Mouse (Mus musculus): ENCODE results near the gene Ugt1a2. TPM values are rescaled to one million over a fixed set of nuclear protein-coding genes. Genes with fewer than 3 reads are reported as not detected.

The Ugt1a2 gene
- polyA plus RNA-seq, 1 experiment from 2014 or later: not detected

DNA sequence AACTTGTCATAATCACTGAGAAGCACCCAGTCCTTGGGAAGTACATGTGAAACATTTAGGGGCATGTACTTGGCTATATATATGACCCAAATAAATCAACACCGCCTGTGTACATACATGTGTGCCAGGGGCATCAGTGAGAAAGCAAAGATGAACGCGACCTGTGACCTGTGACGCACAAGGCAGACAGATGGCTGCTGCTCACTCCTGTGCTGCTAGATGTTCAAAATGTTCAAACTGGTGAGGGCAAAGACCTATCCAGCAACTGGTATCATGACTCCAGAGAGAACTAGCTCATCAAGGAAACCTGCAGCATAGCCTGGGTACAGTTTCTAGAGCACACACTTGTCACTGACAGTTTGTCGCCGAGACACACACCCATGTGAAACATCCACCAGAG lies 67.1 kb downstream of the Ugt1a2 start:
- Histone ChIP-seq H3K4me3 (ENCODE audit: low read depth, low read length) (no peak overlapping the region), H3K4me1 (ENCODE audit: control insufficient read depth, insufficient read depth, low read length) (peaks cover 13% of the 10 kb centered on the region), H3K4me2 (no peak overlapping the region), H3K9ac (ENCODE audit: low read depth, low read length) (no peak overlapping the region), H3K36me3 (ENCODE audit: control insufficient read depth, insufficient read depth, low read length) (peaks cover 88% of the 10 kb centered on the region), H3K9me3 (replicated peaks; ENCODE audit: control insufficient read depth, low read length) (peaks cover 8% of the 10 kb centered on the region; the same call in 1 of the 2 replicates), H3K27ac (ENCODE audit: low read depth, low read length) (no peak overlapping the region), H3K27me3 (ENCODE audit: control insufficient read depth, insufficient read depth, low read length) (no peaks in the 10 kb centered on the region)
- ATAC-seq (replicated peaks; ENCODE audit: insufficient number of reproducible peaks, low FRiP score, low TSS enrichment): no peak
- 92% methylated on average over 6 of the region's 6 CpGs for WGBS (ENCODE audit: insufficient replicate concordance)

DNA sequence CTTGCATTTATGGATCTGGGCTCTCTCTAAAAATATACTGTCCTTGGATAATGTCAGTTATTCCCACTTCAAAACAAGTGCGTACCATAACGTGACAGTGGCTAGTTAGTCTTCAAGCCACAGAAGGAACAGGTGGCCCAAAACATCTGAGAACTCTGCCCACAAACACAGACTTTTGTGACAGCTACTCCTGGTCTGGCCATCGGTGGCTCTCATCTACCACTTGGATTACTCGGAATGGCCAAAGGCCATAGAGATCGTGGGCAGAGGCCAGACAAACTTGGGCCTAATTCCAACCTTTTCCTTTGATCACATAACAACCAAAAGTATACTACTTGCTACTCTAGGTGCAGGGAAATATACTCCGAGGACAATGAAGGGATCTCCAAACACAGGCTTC lies 67.7 kb downstream of the Ugt1a2 start:
- Histone ChIP-seq H3K36me3 (ENCODE audit: control insufficient read depth, insufficient read depth, low read length) (peaks cover 86% of the 10 kb centered on the region), H3K27me3 (ENCODE audit: control insufficient read depth, insufficient read depth, low read length) (no peaks in the 10 kb centered on the region), H3K9me3 (replicated peaks; ENCODE audit: control insufficient read depth, low read length) (peaks cover 5% of the 10 kb centered on the region; the same call in 1 of the 2 replicates), H3K4me3 (ENCODE audit: low read depth, low read length) (no peak overlapping the region), H3K4me2 (no peak overlapping the region), H3K27ac (ENCODE audit: low read depth, low read length) (no peak overlapping the region), H3K4me1 (ENCODE audit: control insufficient read depth, insufficient read depth, low read length) (peaks cover 8% of the 10 kb centered on the region), H3K9ac (ENCODE audit: low read depth, low read length) (no peak overlapping the region)
- no peak for ATAC-seq (replicated peaks; ENCODE audit: insufficient number of reproducible peaks, low FRiP score, low TSS enrichment)
- 86% methylated on average over 6 of the region's 6 CpGs for WGBS (ENCODE audit: insufficient replicate concordance)

Other genes with a start within 250 kb of the Ugt1a2 start
- 28.5 and 28.8 TPM in 2 replicates for gene Usp40, start 192.1 kb upstream of the Ugt1a2 start, polyA plus RNA-seq (2014; fragmentation: Nextera tagmentation; extraction: Ambion mirVana)
- not detected in 2 replicates for gene Ugt1a10, start 145.2 kb upstream of the Ugt1a2 start, polyA plus RNA-seq (2014; fragmentation: Nextera tagmentation; extraction: Ambion mirVana)
- gene Ugt1a9, start 129.8 kb upstream of the Ugt1a2 start, polyA plus RNA-seq (2014; fragmentation: Nextera tagmentation; extraction: Ambion mirVana): not detected in 2 replicates
- gene Ugt1a8, start 112.8 kb upstream of the Ugt1a2 start, polyA plus RNA-seq (2014; fragmentation: Nextera tagmentation; extraction: Ambion mirVana): not detected in 2 replicates
- 0.39 and 0.55 TPM in 2 replicates for gene Ugt1a7c, start 105.5 kb upstream of the Ugt1a2 start, polyA plus RNA-seq (2014; fragmentation: Nextera tagmentation; extraction: Ambion mirVana)
- not detected in 2 replicates for gene Ugt1a6b, start 97.3 kb upstream of the Ugt1a2 start, polyA plus RNA-seq (2014; fragmentation: Nextera tagmentation; extraction: Ambion mirVana)
- not detected in 2 replicates for gene Ugt1a6a, start 65.8 kb upstream of the Ugt1a2 start, polyA plus RNA-seq (2014; fragmentation: Nextera tagmentation; extraction: Ambion mirVana)
- gene Ugt1a5, start 34.6 kb upstream of the Ugt1a2 start, polyA plus RNA-seq (2014; fragmentation: Nextera tagmentation; extraction: Ambion mirVana): not detected in 2 replicates
- 9.6 and 10.4 TPM in 2 replicates for gene Dnajb3, start 5.2 kb downstream of the Ugt1a2 start, polyA plus RNA-seq (2014; fragmentation: Nextera tagmentation; extraction: Ambion mirVana)
- not detected in 2 replicates for gene Ugt1a1, start 11.4 kb downstream of the Ugt1a2 start, polyA plus RNA-seq (2014; fragmentation: Nextera tagmentation; extraction: Ambion mirVana)
- gene Mroh2a, start 26.4 kb downstream of the Ugt1a2 start, polyA plus RNA-seq (2014; fragmentation: Nextera tagmentation; extraction: Ambion mirVana): 0.63 and 1.1 TPM in 2 replicates
- 117 and 118 TPM in 2 replicates for gene Hjurp, start 77.0 kb downstream of the Ugt1a2 start, polyA plus RNA-seq (2014; fragmentation: Nextera tagmentation; extraction: Ambion mirVana)
- 0.10 TPM in 1 of 2 replicates, not detected in the other for gene Trpm8, start 77.1 kb downstream of the Ugt1a2 start, polyA plus RNA-seq (2014; fragmentation: Nextera tagmentation; extraction: Ambion mirVana)
- 0.66 and 1.6 TPM in 2 replicates for gene Spp2, start 206.4 kb downstream of the Ugt1a2 start, polyA plus RNA-seq (2014; fragmentation: Nextera tagmentation; extraction: Ambion mirVana)

Data from heart, embryonic 11.5 days (tissue).